Mouse (Mus musculus): ENCODE data around the gene Ntn1.

The Ntn1 gene

DNA sequence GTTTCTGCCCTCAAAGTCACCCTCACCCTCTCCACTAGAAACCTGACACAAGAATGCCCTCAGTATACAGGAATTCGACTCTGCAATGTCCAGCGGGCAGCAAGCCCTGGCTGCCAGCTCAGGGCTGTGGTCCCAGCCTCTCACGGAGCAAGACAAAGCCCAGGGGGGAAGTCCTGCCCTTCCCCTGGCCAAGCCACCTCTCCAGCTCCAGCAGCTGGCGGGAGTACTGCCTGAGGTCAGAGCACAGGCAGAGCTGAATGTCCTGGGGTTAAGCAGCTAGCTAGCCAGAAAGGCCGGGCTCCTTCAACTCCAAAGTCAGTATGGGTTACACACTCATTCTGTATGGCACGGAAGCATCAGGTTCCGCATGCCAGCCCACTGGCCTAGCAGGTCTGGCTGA lies 79.2 kb downstream of the Ntn1 start:
- DNase-seq = no peak

DNA sequence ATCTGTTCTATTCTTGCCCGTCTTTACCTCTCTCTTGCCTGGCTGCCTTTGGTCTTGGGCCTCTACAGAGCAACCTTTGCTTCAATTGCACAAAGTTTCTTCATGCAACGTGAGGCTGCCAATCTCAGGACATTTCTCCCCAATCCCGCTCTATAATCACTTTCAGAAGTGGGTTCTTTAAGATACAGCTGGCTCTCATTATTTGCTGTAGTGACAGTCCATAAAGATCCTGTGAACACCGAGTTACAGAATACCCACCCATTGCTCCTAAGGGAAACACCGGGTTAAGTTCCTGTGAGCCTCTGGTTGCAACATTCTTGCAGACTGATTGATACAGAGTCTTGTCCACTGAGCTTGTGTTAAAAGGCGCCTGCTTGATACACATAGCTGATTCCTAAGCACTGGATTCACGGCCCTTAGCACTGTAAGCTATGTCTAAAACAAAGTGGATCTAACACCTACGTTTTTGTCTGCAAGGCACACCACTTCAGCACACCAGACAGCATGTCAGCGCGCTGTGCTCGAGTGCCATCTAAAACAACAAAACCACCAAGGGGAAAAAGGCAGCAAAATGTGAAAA lies 85.0 kb downstream of the Ntn1 start:
- DNase-seq = no peak

DNA sequence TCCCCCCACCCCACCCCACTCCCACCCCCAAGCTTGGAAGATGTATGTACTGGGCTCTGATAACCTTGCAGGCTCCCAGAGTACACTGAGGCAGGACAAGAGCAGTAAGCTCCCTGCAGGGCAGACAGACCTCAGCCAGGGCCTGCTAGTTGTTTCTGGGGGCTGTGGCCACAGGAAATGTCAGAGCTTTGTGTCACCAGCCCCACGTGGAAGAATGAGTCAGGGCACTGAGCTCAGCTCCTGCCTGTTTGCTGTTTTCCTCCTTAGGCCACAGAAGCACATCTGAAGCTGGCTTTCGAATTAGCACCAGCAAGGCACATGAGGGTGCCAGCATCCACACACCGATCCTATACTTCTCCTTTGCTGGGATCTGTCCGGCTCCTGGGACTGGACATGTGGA lies 86.8 kb downstream of the Ntn1 start:
- DNase-seq = no peak

DNA sequence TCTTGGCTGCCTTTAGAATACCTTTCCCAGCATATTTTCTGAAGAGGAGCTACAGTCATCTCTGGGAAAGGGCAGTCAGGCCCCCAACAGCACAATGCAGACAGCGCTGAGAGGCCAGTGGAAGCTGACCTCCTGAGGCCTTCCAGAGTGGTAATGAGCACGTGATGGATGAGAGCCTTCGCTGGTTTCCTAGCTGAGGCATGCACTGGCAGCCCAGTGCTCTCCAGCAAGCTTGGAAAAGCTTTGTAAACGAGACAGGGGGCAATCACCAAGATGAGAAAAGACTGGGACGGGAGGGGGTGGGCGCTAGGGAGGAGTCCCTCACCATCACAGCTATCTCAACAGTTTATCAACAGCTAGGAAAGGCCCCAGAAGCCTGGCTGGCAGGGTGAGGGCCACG lies 87.6 kb downstream of the Ntn1 start:
- no peak for DNase-seq

DNA sequence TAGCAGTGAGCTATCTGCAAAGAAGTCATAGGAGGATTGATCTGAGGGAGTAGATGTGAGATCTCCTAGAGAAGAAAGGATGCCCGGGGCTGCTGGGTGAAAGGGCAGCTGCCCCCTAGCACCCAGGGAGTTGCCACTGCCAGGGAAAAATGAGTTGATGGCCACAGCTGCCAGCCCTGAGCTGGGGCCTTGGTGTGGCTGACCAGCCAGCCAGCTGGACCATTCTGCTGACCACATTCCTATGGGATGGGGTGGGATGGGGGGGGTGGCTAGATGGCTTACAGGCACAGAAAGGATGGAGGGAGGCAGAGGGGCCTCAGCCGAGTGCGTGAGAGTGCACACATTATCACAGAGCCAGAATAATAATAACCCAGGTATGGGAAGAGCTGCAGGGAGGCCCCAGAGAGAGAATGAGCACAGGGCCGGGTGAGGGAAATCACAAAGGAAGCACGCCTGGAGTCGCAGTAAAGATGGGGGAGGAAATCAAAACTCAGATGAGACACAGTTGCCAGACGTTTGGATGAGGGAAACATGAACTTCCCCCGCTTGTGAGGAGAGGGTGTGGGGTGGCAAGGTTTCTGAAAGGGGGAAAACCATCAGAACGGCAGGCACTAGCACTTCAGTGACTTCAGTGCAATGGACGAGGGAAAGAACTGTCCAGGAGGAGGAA lies 91.6 kb downstream of the Ntn1 start:
- DNase-seq = no peak

DNA sequence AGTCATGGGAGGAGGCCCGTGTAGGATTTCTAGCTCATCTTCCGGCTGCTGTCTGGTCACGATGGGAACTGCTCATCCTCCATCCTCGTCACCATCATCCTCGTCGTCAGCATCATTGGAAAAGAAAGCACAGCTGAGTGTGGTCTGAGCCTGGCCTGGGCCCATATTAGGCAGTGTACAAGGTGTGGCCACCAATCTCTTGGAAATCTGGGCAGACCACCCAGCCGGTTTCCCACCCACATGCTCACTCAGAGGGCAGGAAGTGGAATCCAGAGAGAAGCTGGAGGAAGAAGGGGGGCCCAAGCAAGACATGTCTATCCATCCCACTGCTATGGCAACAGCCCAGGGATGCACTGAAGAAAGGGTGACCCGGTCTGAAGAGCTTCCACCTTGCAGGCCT lies 94.6 kb downstream of the Ntn1 start:
- DNase-seq = no peak

DNA sequence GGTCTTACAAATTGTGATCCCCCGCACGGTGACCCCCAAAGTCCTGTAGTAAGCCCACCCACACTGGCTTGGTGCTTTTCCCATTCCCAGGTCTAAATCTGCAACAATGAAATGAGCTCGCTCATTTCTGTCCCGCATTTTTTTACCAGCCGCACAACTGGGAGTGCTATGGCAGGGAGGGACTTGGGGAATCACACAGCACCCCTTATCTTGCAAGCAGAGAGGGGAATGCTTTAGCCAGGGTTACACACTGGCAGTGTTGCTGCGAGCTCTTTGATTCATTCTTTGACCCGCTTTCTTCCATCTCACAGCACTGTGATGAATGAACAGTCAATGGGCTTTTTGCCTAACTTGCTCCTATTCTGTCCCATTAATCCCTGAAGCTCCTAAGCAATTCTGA lies 98.3 kb downstream of the Ntn1 start:
- DNase-seq = no peak

DNA sequence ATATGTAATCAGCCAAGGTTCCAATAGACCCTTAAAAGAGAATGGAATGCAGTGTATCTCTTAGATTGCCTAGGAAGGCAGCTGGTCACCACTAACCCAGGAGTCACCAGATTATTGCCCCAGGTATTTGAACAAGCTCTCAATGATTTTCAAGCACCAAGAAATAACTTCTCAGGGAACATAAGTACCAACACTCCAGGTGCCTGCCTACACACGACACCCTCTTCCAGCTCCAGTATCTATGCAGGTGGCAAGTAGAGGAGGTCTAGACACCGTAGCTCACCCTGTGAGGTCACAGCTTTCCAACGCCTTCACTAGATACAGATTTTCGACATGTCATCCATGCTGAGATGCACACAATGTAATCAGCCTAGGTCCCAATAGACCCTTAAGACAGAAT lies 99.0 kb downstream of the Ntn1 start:
- DNase-seq = no peak

DNA sequence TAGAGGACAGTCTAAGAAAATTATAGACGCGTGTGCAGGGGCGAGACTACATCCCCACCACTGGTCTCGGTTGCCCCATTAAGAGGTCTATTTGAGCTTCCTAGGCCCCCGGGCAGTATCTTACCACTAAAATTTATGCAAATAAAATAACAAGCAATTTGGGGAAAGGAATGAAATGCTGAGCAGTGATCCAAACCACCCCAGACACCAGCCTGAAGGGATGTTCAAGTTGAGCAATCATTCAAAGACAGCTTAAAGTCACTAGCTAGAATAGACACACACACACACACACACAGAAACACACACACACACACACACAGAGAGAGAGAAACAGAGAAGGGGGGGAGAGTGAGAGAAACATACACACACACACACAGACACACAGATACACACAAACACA lies 105.1 kb downstream of the Ntn1 start:
- DNase-seq = no peak

DNA sequence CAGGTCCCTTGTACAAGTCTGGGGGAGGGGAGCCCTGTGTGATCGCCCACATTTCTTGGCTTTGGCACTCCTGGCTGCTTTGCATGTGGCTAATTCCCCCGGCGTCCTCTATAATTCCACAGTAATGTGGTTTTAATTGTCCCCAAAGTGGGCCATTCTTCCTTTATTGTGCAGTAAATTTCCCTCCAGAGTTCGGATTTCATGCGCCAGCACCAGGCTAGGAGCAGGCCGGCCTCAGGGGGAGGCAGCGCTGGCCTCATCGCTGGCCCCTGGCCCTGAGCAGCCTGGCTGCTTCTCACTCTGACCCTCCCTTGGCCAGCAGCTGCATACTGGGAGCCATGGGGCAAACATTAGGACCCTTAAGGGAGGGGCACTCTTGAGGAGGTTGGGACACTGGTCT lies 110.0 kb downstream of the Ntn1 start:
- DNase-seq = no peak

DNA sequence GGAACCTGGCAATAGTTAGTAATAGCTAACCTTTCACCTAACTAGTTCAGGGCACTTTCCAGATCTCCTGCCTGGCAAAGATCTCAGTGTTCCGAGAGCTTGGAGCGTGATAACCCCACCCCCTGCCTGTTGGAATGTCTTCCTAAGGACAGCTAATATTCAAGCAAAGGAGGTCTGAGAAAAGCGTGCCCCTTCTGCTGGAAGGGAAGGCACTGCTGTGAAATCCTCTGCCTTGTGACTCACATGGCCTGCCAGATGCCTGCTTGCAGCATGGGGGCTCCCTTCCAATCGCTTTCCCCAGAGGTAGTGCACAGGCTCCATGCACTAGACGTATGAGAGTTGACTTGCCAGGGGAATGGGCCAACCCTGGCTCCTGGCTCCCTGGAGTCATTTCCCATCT lies 113.3 kb downstream of the Ntn1 start:
- no peak for DNase-seq

DNA sequence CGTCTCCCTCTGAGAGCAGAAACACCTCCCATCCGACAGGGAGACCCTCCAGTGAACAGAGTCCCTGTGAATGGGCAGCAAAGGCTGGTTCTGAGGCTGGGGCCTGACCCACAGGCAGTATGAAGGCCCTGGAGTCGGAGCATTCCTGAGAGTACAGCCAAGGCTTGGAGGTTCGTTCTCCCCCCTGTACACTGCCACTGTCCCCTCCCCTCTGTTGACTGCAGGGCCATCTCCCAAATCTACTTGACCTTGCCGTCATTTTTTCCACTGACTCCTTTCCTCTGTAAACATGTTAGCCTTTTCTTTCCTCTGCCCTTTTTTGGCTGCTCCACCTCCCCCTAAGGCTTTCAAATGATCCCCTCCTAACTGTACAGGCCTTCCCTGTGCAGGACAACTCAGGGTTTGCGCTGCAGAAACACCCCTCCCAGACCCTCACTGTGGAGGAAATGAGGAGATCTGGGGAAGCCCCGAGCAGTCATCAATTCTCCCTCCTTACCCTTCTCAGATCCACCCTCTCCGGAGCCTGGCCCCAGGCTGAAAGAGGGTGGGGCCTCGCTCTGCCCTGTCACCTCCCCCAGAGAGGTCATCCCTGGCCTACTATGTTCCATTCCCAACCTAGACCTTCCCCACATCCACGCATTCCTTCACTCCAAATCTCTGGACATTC lies 114.3 kb downstream of the Ntn1 start:
- no peak for DNase-seq

DNA sequence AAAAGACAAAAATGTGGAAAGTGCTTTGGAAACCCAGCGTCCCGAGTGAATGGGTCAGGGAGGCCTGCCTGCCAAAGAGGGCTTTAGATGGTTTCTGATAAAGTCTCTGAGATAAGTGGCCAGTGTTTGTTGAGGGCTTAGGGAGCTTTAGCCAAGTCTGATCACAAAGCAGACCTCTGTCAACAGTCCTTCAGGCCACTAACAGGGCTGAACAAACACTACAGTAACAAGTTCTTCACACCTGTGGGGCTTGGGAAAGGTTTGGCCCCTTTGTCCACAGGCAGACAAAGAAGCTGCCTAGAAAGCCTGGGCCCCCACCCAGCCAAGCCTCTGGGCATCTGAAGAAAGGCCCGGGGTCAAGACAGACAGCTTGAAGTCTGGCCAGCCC lies 114.9 kb downstream of the Ntn1 start:
- no peak for DNase-seq

DNA sequence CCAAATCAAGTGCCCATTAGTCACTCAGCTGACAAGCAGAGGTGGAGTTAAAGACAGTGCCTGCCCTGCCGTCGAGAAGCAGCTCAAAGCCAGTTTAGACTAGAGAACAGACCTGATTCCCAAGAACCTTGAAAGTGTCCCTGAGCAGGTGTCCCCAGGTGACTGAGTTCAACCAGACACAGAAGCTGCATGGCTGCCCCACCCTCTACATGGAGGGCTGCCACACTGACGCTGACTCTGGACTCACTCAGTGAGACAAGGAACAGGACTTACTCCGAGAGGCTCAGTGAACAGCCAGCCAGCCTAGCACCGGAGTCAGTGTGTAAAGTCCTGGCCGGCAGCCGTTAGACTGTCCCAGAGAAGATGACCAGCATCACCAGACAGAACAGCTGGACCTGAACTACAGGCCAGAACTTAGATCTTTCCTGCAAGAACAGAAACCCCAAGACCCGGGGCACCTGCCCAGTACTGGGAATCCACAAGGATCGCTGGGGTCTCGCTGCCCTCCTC lies 120.6 kb downstream of the Ntn1 start:
- no peak for DNase-seq

DNA sequence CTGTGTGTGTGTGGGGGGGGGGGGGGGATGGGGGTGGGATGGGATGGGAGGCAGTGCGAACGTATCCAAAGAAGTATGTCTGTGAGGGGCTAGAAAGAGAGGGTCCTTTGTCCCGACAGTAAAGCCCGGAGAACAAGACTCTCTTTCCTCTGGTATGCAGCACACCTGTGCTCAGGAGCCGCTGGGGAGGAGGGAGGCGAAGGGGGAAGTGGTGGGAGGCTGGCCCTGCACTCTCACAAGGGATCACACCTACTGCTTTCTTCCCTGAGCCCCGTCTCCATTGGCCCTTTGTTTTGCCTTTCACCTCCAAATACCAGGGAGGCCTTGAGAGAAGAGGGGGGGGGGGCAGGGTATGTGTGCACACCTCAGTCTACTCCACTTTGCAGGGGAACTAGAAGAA lies 123.7 kb downstream of the Ntn1 start:
- DNase-seq = peak; percentile 61

DNA sequence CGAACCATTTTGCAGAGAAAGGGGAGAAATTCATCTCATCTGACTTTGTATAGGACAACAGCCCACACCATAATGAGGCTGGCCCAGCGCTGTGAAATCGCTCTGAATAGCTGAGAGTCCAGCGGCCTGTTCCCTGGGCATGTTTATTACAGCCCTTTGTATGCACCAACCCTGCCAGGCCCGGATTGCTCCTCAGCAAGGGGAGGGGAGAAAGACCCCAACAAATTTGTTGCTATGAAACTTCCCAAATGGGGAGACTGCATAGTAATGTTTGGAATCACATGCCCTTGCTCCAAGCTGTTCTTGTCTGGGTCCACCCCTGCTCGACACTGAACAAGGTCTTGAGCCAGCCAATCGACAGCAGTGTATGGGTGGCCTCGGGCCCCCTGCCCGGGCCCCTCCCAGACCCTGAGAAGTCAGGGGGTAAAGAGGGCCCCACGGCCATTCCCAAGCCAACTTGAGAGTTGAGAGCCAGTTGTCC lies 126.3 kb downstream of the Ntn1 start:
- no peak for DNase-seq

DNA sequence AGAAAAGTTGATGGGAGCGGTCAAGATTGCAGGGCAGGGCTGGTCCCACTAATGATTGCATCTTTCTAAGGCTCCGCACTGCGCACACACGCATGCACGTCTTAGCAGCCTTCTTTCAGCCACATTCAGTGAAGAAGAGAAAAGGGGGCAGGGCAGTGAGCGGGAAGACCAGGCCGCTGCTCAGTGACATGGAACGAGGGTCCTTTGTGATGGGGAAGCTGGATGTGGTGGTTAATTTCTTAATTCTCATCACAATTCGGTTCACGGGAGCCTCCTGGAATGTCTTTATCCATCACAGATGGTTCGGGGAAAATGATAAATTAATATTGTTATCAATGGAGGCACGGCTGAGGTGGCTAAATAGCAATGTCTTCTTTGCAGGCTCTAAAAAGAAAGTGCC lies 126.8 kb downstream of the Ntn1 start:
- DNase-seq = no peak

DNA sequence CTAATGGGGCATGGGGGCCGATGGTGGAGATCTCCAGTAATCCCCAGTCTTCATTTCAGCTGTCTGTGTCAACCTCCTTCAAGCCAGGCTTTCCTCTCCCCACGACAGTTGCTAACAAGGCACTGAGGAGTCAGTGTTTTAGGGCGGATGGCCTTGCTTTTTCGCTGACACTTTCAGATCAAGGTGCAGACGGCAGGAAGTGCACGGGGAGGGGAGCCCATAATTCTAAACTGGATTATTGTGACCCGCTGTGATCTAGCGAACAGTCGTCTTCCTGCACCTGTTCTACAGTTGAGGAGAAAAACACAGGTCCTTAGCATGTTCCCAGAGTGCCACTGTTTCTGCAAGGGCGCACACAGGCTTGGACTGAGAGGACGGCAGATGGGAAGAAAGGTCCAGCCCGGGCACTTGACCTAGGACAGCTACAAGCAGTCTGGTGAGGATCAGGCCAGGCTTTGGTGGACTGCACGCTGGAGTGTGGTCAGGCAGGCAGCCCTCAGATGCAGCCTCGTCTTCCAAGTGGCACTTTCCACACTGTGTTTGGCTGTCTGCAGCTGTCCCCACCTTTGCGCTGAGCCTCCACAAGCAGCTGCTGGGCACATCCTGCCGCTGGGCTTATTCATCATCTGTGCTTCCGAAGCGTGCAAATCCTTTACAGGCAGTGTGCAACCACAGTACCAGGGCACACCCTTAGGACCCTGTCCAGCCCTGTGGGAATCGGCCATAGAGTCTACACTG lies 129.7 kb downstream of the Ntn1 start:
- peak; percentile 82 for DNase-seq

DNA sequence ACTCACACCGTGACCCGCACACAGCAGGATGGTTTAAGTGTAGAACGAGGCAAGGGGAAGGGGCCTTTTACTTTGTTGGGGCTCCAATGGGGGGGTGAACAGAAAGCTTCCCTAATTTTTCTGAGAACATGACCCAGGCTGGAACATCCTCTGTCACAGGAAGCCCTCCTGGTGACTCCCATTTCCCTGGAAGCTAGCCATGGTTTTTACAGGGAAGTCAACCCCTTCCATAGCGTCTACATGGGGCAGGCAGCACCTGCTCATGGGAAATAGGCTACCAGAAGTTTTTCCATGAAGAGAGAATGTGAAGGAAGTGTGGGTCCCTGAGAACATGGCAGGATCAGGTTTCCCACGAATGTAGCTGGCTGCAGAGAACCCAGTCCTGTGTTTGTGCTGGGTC lies 136.3 kb downstream of the Ntn1 start:
- DNase-seq = no peak

DNA sequence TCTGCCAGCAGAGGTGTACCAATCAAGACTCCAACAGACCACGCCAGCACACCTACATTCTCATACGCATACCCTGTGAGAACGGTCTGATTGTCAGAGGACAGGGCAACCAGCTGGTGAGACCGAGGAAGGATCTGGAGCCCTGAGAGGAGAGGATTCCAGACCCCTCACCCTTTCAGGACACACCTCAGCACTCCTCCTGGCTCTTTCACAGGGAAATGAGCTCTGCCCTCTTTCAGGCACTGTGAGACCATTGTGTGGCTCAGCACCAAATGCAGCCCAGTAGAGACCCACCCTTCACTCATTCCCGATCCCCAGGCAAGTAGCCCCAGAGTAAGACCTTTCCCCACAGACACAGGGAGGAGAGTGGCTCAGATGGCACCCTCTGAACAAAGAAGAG lies 137.5 kb downstream of the Ntn1 start:
- DNase-seq = no peak

DNA sequence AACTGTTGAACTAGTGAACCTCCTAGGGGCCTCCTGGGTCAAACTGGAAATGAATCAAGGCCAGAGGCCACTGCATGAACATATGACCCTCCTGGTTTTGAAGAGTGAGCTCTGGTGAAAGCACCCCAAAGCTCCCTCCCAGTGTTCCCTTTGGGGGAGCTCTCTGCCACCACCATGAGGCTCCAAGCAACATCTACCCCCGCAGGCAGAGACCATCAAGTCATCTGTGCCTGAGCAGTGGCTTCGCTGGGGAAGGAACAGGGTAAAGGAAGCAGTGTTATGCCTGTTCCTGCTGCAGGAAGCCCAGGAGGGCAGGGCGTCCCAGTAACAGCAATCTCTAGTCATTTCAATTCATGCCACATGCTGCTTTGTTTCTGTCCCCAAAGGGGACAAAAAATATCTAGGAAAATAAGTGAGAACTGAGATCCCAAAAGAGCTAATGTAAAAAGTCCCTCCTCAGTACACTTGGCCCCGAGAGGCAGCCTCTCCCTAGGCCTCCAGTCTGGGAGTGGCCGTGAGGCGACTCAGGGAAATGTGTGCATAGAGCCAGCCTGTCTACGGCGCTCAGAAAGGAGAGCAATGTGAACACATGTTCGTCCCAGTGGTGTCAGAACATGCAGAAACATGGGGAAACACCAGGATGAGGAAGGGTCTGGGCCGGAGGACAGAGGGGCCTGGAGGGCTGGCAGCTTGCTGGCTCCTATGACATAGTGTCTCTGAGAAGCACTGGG lies 139.3 kb downstream of the Ntn1 start:
- DNase-seq = peak; percentile 30

DNA sequence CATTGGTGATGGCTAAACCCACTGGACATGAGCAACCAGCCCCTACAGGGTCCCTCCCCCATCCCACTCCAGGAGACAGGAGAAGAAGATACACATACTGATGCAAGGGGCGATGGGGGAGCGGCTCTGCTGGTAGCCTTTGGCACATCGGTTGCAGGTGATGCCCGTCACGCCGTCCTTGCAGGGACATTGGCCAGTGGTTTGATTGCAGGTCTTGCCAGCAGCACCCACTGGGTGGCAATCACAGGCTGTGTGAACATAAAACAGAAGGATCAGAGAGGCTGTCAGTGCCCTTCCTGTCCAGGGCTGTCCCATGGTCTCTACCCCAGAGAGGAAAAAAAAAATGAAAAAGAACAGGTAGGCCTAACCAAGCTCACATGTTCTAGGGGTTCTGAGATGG lies 140.2 kb downstream of the Ntn1 start:
- no peak for DNase-seq

DNA sequence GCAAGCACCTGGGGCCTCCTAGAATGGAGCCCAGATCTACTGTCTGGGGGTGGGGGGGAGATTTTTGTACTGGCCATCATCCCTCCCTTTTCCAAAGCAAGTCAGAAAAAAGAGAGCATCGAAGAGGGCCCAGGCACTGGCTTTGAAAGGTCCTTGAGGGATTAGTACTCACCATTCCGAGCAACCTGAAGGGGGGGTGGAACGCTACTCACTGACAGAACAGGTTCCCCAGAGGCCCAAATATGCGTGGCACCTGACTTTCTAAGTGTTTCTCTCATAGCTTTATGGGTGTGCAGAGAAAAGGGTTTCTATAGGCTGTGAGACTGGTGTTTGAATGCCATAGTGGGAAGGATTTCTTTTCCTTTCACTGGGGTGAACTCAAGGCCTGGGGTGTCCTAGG lies 142.1 kb downstream of the Ntn1 start:
- no peak for DNase-seq

All from thymus, postnatal 25 days (tissue).